Mouse (Mus musculus): ENCODE measurements around the gene Nus1. TPM values are rescaled to one million over a fixed set of nuclear protein-coding genes. Genes with fewer than 3 reads are reported as not detected.

Nus1 gene
- polyA plus RNA-seq, 1 experiment from 2014 or later: 10.1 TPM

GRCm38 (mm10) chr10:52427634-52428415, 10.5 kb downstream of the Nus1 start:
- DNase-seq (ENCODE audit: low spot score): no peak
- Histone ChIP-seq H3K9ac (ENCODE audit: low read length) (no peak overlapping the region), H3K27me3 (ENCODE audit: control insufficient read depth, insufficient read depth, low read length) (no peaks in the 10 kb centered on the region), H3K9me3 (ENCODE audit: control insufficient read depth, low read length) (no peaks in the 10 kb centered on the region), H3K4me1 (replicated peaks; ENCODE audit: control insufficient read depth, insufficient read depth) (0 out of 2 replicates have a peak, but pooled peaks cover 2% of the 10 kb centered on the region), H3K4me2 (replicated peaks; ENCODE audit: low read depth) (no peak overlapping the region), H3K27ac (replicated peaks) (peak overlapping the region; percentile 30; the same call in 1 of the 2 replicates), H3K36me3 (ENCODE audit: control insufficient read depth, insufficient read depth, low read length) (no peaks in the 10 kb centered on the region; the same call in 1 of the 2 replicates), H3K4me3 (ENCODE audit: low read depth, low read length) (no peak overlapping the region)
- WGBS: 57% methylated on average over 2 of the region's 2 CpGs
- TF ChIP-seq CTCF (IDR thresholded peaks at IDR 0.05; ENCODE audit: low read depth) (no peak), EP300 (optimal IDR thresholded peaks at IDR 0.05) (no peak)
- ATAC-seq (ENCODE audit: low FRiP score, low TSS enrichment): 0 out of 2 replicates have a peak, but pooled peaks have one; percentile 21

- no peak for ATAC-seq (ENCODE audit: low FRiP score, low TSS enrichment)
- Histone ChIP-seq H3K9me3 (ENCODE audit: control insufficient read depth, low read length) (no peaks in the 10 kb centered on the region), H3K27me3 (ENCODE audit: control insufficient read depth, insufficient read depth, low read length) (no peaks in the 10 kb centered on the region), H3K27ac (replicated peaks) (no peak overlapping the region), H3K4me3 (ENCODE audit: low read depth, low read length) (no peak overlapping the region), H3K4me1 (replicated peaks; ENCODE audit: control insufficient read depth, insufficient read depth) (0 out of 2 replicates have a peak, but pooled peaks cover 2% of the 10 kb centered on the region), H3K4me2 (replicated peaks; ENCODE audit: low read depth) (no peak overlapping the region), H3K36me3 (ENCODE audit: control insufficient read depth, insufficient read depth, low read length) (peaks cover 7% of the 10 kb centered on the region; the same call in 1 of the 2 replicates), H3K9ac (ENCODE audit: low read length) (no peak overlapping the region)
- TF ChIP-seq EP300 (optimal IDR thresholded peaks at IDR 0.05) (no peak), CTCF (IDR thresholded peaks at IDR 0.05; ENCODE audit: low read depth) (no peak)
- DNase-seq (ENCODE audit: low spot score): no peak
- WGBS: 81% methylated on average over 1 of the region's 1 CpGs
These were observed 13.6 kb downstream of the Nus1 start for GRCm38 (mm10) chr10:52430953-52431352.

- Histone ChIP-seq H3K4me1 (replicated peaks; ENCODE audit: control insufficient read depth, insufficient read depth) (no peaks in the 10 kb centered on the region), H3K27ac (replicated peaks) (no peak overlapping the region), H3K4me2 (replicated peaks; ENCODE audit: low read depth) (no peak overlapping the region), H3K27me3 (ENCODE audit: control insufficient read depth, insufficient read depth, low read length) (no peaks in the 10 kb centered on the region), H3K9me3 (ENCODE audit: control insufficient read depth, low read length) (no peaks in the 10 kb centered on the region), H3K36me3 (ENCODE audit: control insufficient read depth, insufficient read depth, low read length) (peaks cover 14% of the 10 kb centered on the region; the same call in 1 of the 2 replicates), H3K9ac (ENCODE audit: low read length) (no peak overlapping the region), H3K4me3 (ENCODE audit: low read depth, low read length) (no peak overlapping the region)
- TF ChIP-seq EP300 (optimal IDR thresholded peaks at IDR 0.05) (no peak), CTCF (IDR thresholded peaks at IDR 0.05; ENCODE audit: low read depth) (no peak)
- no peak for DNase-seq (ENCODE audit: low spot score)
- WGBS: 89% methylated on average over 8 of the region's 8 CpGs
- ATAC-seq (ENCODE audit: low FRiP score, low TSS enrichment): no peak
These were observed 17.5 kb downstream of the Nus1 start for GRCm38 (mm10) chr10:52434836-52435235.

- Histone ChIP-seq H3K27me3 (ENCODE audit: control insufficient read depth, insufficient read depth, low read length) (no peaks in the 10 kb centered on the region), H3K9ac (ENCODE audit: low read length) (no peak overlapping the region), H3K4me3 (ENCODE audit: low read depth, low read length) (no peak overlapping the region), H3K9me3 (ENCODE audit: control insufficient read depth, low read length) (no peaks in the 10 kb centered on the region), H3K4me2 (replicated peaks; ENCODE audit: low read depth) (no peak overlapping the region), H3K36me3 (ENCODE audit: control insufficient read depth, insufficient read depth, low read length) (no peaks in the 10 kb centered on the region), H3K27ac (replicated peaks) (no peak overlapping the region), H3K4me1 (replicated peaks; ENCODE audit: control insufficient read depth, insufficient read depth) (no peaks in the 10 kb centered on the region)
- ATAC-seq (ENCODE audit: low FRiP score, low TSS enrichment) (no peak), DNase-seq (ENCODE audit: low spot score) (no peak)
- no peak for TF ChIP-seq EP300 (optimal IDR thresholded peaks at IDR 0.05)
- TF ChIP-seq CTCF (IDR thresholded peaks at IDR 0.05; ENCODE audit: low read depth): no peak
- 73% methylated on average over 2 of the region's 2 CpGs for WGBS
These were observed 43.3 kb downstream of the Nus1 start for GRCm38 (mm10) chr10:52460614-52461013.

GRCm38 (mm10) chr10:52463941-52464739, 46.8 kb downstream of the Nus1 start:
- DNase-seq (ENCODE audit: low spot score) (no peak), ATAC-seq (ENCODE audit: low FRiP score, low TSS enrichment) (no peak)
- no peak overlapping the region for H3K27ac ChIP-seq (replicated peaks)
- no peak overlapping the region for H3K4me2 ChIP-seq (replicated peaks; ENCODE audit: low read depth)
- 58% methylated on average over 7 of the region's 7 CpGs for WGBS
- H3K9ac ChIP-seq (ENCODE audit: low read length): no peak overlapping the region
- no peaks in the 10 kb centered on the region for H3K9me3 ChIP-seq (ENCODE audit: control insufficient read depth, low read length)
- no peak for TF ChIP-seq EP300 (optimal IDR thresholded peaks at IDR 0.05)
- TF ChIP-seq CTCF (IDR thresholded peaks at IDR 0.05; ENCODE audit: low read depth): no peak
- H3K27me3 ChIP-seq (ENCODE audit: control insufficient read depth, insufficient read depth, low read length): no peaks in the 10 kb centered on the region
- no peaks in the 10 kb centered on the region for H3K36me3 ChIP-seq (ENCODE audit: control insufficient read depth, insufficient read depth, low read length)
- no peak overlapping the region for H3K4me3 ChIP-seq (ENCODE audit: low read depth, low read length)
- H3K4me1 ChIP-seq (replicated peaks; ENCODE audit: control insufficient read depth, insufficient read depth): no peaks in the 10 kb centered on the region
